Mouse (Mus musculus) myocyte (in vitro differentiated cells): Measurements from ENCODE around the gene Nrgn.

Source experiments
- CEBPB ChIP-seq: IDR thresholded peaks from 2 replicates; pipeline ENCODE4 v1.6.1; 2011; ENCODE audit warnings: mild to moderate bottlenecking, moderate library complexity; ENCODE audit not compliant: poor library complexity, insufficient read depth, severe bottlenecking
- E2F4 ChIP-seq: IDR thresholded peaks from one replicate; pipeline ENCODE4 v1.6.1; 2011; ENCODE audit warnings: mild to moderate bottlenecking, control low read depth, moderate library complexity; ENCODE audit not compliant: insufficient read depth
- MAX ChIP-seq: IDR thresholded peaks from one replicate; pipeline ENCODE4 v1.6.1; 2011; ENCODE audit warnings: low read depth, mild to moderate bottlenecking, control low read depth
- POLR2A ChIP-seq: IDR thresholded peaks from one replicate; pipeline ENCODE4 v1.6.1; 2011; ENCODE audit warnings: low read depth, mild to moderate bottlenecking, control low read depth, moderate library complexity; ENCODE audit not compliant: insufficient read length
- POLR2AphosphoS2 ChIP-seq: IDR thresholded peaks from one replicate; pipeline ENCODE4 v1.6.1; 2011; ENCODE audit warnings: low read depth, control low read depth; ENCODE audit not compliant: insufficient read length
- TCF12 ChIP-seq: IDR thresholded peaks from one replicate; pipeline ENCODE4 v1.6.1; 2011; ENCODE audit warnings: mild to moderate bottlenecking, control low read depth; ENCODE audit not compliant: poor library complexity, insufficient read depth, severe bottlenecking
- USF1 ChIP-seq: IDR thresholded peaks from one replicate; pipeline ENCODE4 v1.6.1; 2011; ENCODE audit warnings: low read depth, mild to moderate bottlenecking, control low read depth, moderate library complexity

DNA sequence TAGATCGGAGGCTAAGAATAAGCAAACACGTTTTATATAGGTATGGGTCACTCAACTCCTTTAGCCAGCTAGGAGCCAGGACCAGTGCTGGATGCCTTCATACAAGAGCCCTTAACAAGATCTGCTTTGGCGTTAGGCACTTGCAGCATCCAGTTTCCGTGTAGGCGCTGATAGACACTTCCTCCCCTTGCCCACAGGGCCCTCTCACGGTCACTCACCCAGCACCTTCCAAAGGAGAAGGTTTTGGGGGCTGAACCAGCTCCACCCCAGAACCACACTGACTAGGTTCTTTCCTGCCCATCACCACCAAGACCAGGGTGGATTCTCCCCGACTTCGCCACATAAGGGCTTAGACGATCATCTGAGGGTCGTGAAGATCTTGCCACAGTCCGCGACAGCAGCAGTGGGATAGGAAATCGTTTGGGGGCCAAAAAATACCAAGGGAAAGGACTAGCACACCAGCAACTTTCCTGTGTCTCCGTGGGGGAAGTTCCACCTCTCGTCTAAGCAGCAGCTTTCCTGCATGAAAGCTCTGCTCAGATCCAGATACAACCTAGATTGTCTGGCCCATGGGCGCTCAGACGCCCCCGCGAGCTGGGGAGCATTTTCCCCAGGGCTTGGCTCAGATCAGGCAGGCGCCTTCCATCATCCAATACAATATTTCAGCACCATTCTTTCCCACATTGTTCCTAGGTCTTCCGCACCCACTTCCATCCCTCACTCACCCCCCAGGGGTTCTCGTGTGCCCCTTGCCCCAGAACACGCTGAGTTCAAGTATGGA is 763 bp downstream of the Nrgn start:
- no peak for TF ChIP-seq USF1
- TF ChIP-seq POLR2A = no peak
- no peak for TF ChIP-seq MAX
- TF ChIP-seq TCF12 = no peak
- TF ChIP-seq CEBPB = no peak
- no peak for TF ChIP-seq E2F4
- TF ChIP-seq POLR2AphosphoS2 = no peak
